Mouse (Mus musculus): Measurements from ENCODE around the gene Zfp715.

DNA sequence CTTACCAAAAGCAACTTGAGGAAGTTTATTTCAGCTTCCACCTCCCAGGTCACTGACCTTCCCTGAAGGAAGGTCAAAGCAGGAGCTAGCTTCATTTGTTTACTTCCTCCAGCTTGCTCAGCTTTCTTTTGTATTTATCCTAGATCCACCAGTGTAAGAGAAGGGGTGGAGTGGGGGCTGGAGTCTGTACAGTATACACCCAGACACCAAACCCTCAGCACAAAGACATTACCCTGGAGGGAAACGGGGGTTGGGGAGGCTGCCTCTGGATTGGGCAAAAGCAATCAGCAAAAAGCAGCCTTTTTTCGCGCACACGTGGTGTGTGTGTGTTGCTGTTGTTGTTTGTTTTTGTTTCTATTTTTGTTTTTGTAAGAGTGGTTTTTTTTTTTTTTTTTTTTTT lies 33.1 kb upstream of the Zfp715 start:
- no peak for TF ChIP-seq POLR2A (IDR thresholded peaks at IDR 0.05; ENCODE audit: low read depth, low read length)
- TF ChIP-seq CTCF (IDR thresholded peaks at IDR 0.05; ENCODE audit: extremely low read depth, insufficient read depth, insufficient read length, insufficient replicate concordance): no peak

All from spleen, adult 2 months (tissue).